Mouse (Mus musculus) lung, postnatal 0 days (tissue): ENCODE measurements around the gene Ubxn11.

Source experiments
- CTCF ChIP-seq: IDR thresholded peaks from 2 replicates; pipeline ENCODE4 v1.5.1; 2016; ENCODE audit warnings: antibody characterized with exemption, mild to moderate bottlenecking
- EP300 ChIP-seq: IDR thresholded peaks from 2 replicates; pipeline ENCODE4 v1.6.1; 2016; ENCODE audit warnings: antibody characterized with exemption, mild to moderate bottlenecking, control low read depth

DNA sequence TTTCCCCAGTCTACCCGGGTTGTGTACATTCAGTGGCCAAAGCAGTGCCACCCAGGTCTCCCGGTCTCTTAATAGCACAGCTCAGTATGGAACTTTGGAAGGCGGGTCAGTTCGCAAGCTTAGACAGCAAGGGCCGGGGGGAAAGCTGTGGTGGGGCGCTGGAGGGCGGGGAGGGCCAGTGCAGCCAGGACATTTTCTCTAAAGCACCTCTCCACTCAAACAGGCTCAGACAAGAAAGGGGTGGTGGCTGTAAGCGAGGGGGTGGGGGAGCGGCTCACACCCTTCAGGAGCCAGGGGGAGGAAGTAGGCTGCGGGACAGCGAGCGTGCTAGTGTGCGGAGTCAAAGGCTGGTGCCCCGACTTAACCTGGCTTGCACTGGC lies 26.6 kb downstream of the Ubxn11 start:
- no peak; the same call in 1 of the 2 replicates for TF ChIP-seq EP300
- TF ChIP-seq CTCF = no peak
